Mouse (Mus musculus) kidney, postnatal 0 days (tissue): ENCODE measurements around the gene Prss33. TPM values are rescaled to one million over a fixed set of nuclear protein-coding genes. Genes with fewer than 3 reads are reported as not detected.

Experiments
- ATAC-seq: fragments of 200-750 bp; cut with Nextera tagmentation; replicated peaks from 2 replicates; pipeline ENCODE4 v1.8.0; 2017; ENCODE audit warnings: low read depth, moderate number of reproducible peaks, moderate TSS enrichment, moderate library complexity; ENCODE audit not compliant: low FRiP score
- DNase-seq: peaks from one replicate; pipeline ENCODE4 v3.0.0-alpha.2; 2016; ENCODE audit warnings: low spot score
- H3K27ac ChIP-seq: fragments of 300-500 bp; sonication (generic); 2 replicates; pipeline ENCODE4 v1.5.1; 2014; ENCODE audit warnings: mild to moderate bottlenecking
- H3K27me3 ChIP-seq: fragments of 300-500 bp; sonication (generic); 2 replicates; pipeline ENCODE4 v1.6.1; 2014; ENCODE audit warnings: low read length, mixed read lengths; ENCODE audit not compliant: insufficient read depth
- H3K36me3 ChIP-seq: fragments of 300-500 bp; sonication (generic); 2 replicates; pipeline ENCODE4 v1.6.1; 2014; ENCODE audit warnings: low read length, mixed read lengths; ENCODE audit not compliant: insufficient read depth
- H3K4me1 ChIP-seq: fragments of 300-500 bp; sonication (generic); replicated peaks from 2 replicates; pipeline ENCODE4 v1.6.1; 2014; ENCODE audit warnings: antibody characterized with exemption, low read length, mixed read lengths; ENCODE audit not compliant: insufficient read depth
- H3K4me2 ChIP-seq: fragments of 300-500 bp; sonication (generic); 2 replicates; pipeline ENCODE4 v1.6.1; 2014; ENCODE audit warnings: mild to moderate bottlenecking, low read length, moderate library complexity, mixed read lengths
- H3K4me3 ChIP-seq: fragments of 300-500 bp; sonication (generic); replicated peaks from 2 replicates; pipeline ENCODE4 v1.5.1; 2014; ENCODE audit warnings: low read depth, low read length
- H3K9ac ChIP-seq: fragments of 300-500 bp; sonication (generic); 2 replicates; pipeline ENCODE4 v1.6.1; 2014; ENCODE audit warnings: low read depth, low read length
- H3K9me3 ChIP-seq: fragments of 300-500 bp; sonication (generic); replicated peaks from 2 replicates; pipeline ENCODE4 v1.6.1; 2016; ENCODE audit warnings: low read length, inconsistent platforms, mixed read lengths
- CTCF ChIP-seq: IDR thresholded peaks from 2 replicates; pipeline ENCODE4 v1.5.1; 2016; ENCODE audit warnings: antibody characterized with exemption, low read depth, mild to moderate bottlenecking, moderate library complexity
- WGBS: fragments of 180-500 bp; shearing (Covaris S2); extraction: QIAGEN DNeasy Blood & Tissue Kit; methylation state at CpG from one replicate; pipeline ENCODE4 v1.1.7; 2014; 5-methylcytosine and 5-hydroxymethylcytosine counted together
- polyA plus RNA-seq: library from polyadenylated mRNA; unstranded; fragments of >200 nt; fragmentation: Nextera tagmentation; extraction: Ambion mirVana; gene quantifications from 2 replicates; pipeline ENCODE4 v1.2.1, GENCODE M21; 2015

The Prss33 gene
- polyA plus RNA-seq, 1 experiment from 2014 or later = 0.11 TPM

DNA sequence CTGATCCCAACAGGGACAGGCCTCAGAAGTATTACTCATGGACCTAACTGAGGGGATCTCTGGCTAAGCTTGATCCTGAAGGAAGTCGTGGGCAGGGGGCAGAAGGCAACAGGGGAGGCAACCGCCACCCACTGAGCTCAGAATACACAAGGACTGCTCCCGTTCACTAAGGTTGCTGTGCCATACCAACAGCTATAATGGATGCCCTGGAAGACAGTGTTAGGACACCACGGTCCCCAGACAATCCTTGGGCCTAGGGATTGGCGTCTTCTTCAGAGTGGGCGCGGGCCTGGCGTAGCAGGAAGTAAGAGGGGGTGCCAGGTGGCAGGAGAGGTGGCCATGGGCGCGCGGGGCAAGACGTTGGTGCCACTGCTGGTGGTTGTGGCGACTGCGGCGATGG, 31.9 kb upstream of the Prss33 start, which contains the start of gene Prss21:
Gene Prss21 (plus strand): TSS at position 301 of the 400 bp plus-strand sequence.
- no peak within 1 kb of the TSS for H3K27ac ChIP-seq
- H3K4me3 ChIP-seq = no peak within 1 kb of the TSS
- H3K9ac ChIP-seq = no peak within 1 kb of the TSS
- no peak for TF ChIP-seq CTCF
- no peaks in the 10 kb centered on the region for H3K27me3 ChIP-seq
- no peak within 1 kb of the TSS for H3K4me2 ChIP-seq
- 85% methylated on average over 15 of the region's 15 CpGs for WGBS
- no peaks in the 10 kb centered on the region for H3K36me3 ChIP-seq
- DNase-seq = no peak
- no peak for ATAC-seq
- no peaks in the 10 kb centered on the region for H3K4me1 ChIP-seq
- H3K9me3 ChIP-seq = no peaks in the 10 kb centered on the region

DNA sequence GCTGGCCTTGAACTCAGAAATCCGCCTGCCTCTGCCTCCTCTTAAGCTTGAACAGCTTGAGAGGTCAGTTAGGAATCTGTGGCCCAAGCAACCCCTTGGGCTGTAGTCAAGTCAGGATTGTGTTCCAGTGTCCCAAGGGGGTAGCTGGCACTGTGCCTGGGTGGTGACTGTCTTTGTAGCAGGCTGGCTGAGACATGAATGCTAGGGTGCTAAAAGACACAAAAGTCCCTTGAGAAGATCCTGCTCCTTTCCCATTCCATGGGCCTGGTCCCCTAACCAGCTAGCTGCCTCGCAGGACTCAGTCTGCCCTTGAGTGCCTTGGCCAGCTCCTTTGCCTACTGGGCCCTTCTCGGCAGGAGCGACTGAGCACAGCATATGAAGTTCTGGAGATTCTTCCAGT, 27.1 kb upstream of the Prss33 start:
- no peaks in the 10 kb centered on the region for H3K36me3 ChIP-seq
- H3K9ac ChIP-seq = no peak overlapping the region
- no peaks in the 10 kb centered on the region for H3K9me3 ChIP-seq
- WGBS = 92% methylated on average over 4 of the region's 4 CpGs
- H3K4me1 ChIP-seq = no peaks in the 10 kb centered on the region
- no peak for ATAC-seq
- DNase-seq = no peak
- TF ChIP-seq CTCF = no peak
- no peak overlapping the region for H3K4me2 ChIP-seq
- H3K4me3 ChIP-seq = no peak overlapping the region
- H3K27ac ChIP-seq = no peak overlapping the region
- no peaks in the 10 kb centered on the region for H3K27me3 ChIP-seq

DNA sequence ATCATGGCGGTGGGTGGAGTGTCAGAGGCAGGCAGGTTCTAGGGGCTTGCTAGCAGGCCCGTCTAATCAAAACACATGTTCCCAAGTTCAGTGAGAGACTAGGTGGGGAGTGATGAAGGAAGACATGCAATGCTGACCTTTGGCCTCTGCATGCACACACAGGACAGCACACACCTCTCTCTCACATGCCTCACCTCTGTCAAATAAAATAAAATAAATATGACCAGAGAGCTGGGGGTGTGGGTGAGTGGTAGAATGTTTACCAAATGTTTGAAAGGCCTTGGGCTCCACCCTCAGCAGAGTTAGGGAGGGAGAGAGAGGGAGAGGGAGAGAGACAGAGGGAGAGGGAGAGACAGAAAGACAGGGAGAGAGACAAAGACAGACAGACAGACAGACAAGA, 22.1 kb upstream of the Prss33 start:
- Histone ChIP-seq H3K27me3 (no peaks in the 10 kb centered on the region), H3K9me3 (no peaks in the 10 kb centered on the region), H3K27ac (no peak overlapping the region), H3K4me3 (no peak overlapping the region), H3K36me3 (no peaks in the 10 kb centered on the region), H3K4me2 (no peak overlapping the region), H3K9ac (no peak overlapping the region), H3K4me1 (no peaks in the 10 kb centered on the region)
- no peak for TF ChIP-seq CTCF
- DNase-seq (no peak), ATAC-seq (no peak)
- 84% methylated on average over 2 of the region's 2 CpGs for WGBS

DNA sequence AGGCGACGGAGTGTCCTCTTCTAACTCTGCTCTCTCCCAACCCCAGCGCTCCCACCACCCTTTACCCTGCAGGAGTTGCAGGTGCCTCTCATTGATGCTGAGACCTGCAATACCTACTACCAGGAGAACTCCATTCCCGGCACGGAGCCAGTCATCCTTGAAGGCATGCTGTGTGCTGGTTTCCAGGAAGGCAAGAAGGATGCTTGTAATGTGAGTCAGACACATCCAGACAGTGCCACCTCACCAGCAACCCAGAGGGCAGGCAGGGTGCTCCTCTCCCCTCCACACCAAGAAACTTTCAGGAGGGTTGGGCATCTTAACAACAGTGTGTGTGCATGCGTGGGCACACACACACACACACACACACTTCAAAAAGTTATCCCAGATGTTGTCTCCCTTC, 21.3 kb upstream of the Prss33 start:
- Histone ChIP-seq H3K4me3 (no peak overlapping the region), H3K4me2 (no peak overlapping the region), H3K36me3 (no peaks in the 10 kb centered on the region), H3K9me3 (no peaks in the 10 kb centered on the region), H3K9ac (no peak overlapping the region), H3K4me1 (no peaks in the 10 kb centered on the region), H3K27ac (no peak overlapping the region), H3K27me3 (no peaks in the 10 kb centered on the region)
- ATAC-seq = no peak
- DNase-seq = no peak
- WGBS = 71% methylated on average over 6 of the region's 6 CpGs
- no peak for TF ChIP-seq CTCF

DNA sequence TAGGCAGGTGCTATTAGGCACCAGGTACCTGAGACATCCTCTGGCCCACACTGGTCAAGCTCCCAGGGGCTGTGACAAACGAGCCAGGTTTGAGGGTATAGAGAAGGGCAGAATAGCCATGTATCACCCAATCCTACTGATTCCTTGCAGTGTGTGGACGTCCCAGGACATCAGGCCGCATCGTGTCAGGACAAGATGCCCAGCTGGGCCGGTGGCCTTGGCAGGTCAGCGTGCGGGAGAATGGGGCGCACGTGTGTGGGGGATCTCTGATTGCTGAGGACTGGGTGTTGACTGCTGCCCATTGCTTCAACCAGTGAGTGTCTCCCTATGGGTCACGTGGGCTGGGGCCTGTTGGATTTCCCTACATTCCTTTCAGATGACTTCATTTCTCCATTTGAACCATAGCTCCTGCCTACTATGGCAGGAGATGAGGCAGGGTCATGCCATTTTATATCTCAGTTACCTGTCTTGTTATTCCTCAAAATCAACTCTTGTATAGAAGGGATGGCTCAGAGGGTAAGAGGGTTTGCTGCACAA, 18.4 kb upstream of the Prss33 start:
- Histone ChIP-seq H3K4me1 (no peaks in the 10 kb centered on the region), H3K4me3 (no peak overlapping the region), H3K27me3 (no peaks in the 10 kb centered on the region), H3K9ac (no peak overlapping the region), H3K27ac (no peak overlapping the region), H3K9me3 (no peaks in the 10 kb centered on the region), H3K36me3 (no peaks in the 10 kb centered on the region), H3K4me2 (no peak overlapping the region)
- ATAC-seq (no peak), DNase-seq (no peak)
- no peak for TF ChIP-seq CTCF
- 86% methylated on average over 10 of the region's 10 CpGs for WGBS

DNA sequence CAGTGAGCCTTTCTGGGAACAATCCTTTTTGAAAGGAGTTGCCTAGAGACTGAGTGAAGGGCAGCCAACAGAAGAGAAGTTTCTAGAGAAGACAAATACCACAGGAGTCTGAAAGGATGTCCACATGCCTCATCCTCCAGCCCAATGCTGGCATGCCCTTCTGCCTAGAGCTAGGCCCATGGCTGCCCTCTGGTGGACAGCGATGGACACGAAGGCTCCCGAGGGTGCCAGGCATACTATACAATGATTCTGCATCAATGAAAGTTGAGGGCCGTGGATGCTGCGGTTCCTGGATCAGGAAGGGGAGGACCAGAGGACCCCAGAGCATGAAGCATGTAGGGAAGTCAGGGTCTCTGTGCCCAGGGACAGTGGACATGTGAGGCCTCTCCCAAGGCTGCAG, 17.4 kb upstream of the Prss33 start:
- Histone ChIP-seq H3K4me1 (no peaks in the 10 kb centered on the region), H3K9ac (no peak overlapping the region), H3K4me2 (no peak overlapping the region), H3K9me3 (no peaks in the 10 kb centered on the region), H3K36me3 (no peaks in the 10 kb centered on the region), H3K4me3 (no peak overlapping the region), H3K27me3 (no peaks in the 10 kb centered on the region), H3K27ac (no peak overlapping the region)
- 33% methylated on average over 5 of the region's 5 CpGs for WGBS
- peak; percentile 77 for TF ChIP-seq CTCF
- ATAC-seq (0 out of 2 replicates have a peak, but pooled peaks have one; percentile 48), DNase-seq (peak; percentile 59)
